Mouse (Mus musculus) limb, embryonic 14.5 days (tissue): ENCODE measurements around the gene Dgcr2. TPM values are rescaled to one million over a fixed set of nuclear protein-coding genes. Genes with fewer than 3 reads are reported as not detected.

Experiments used
- ATAC-seq: fragments of 200-750 bp; cut with Nextera tagmentation; 2 replicates; pipeline ENCODE4 v1.8.0; 2017; ENCODE audit warnings: low read depth, moderate number of reproducible peaks, moderate TSS enrichment; ENCODE audit not compliant: low FRiP score
- DNase-seq: peaks from one replicate; pipeline ENCODE4 v3.0.0-alpha.2; 2015; ENCODE audit warnings: low spot score
- H3K27ac ChIP-seq: fragments of 300-500 bp; sonication (generic); replicated peaks from 2 replicates; pipeline ENCODE4 v1.5.1; 2014; ENCODE audit warnings: low read depth, mild to moderate bottlenecking, low read length, moderate library complexity, mixed read lengths
- H3K27me3 ChIP-seq: fragments of 300-500 bp; sonication (generic); 2 replicates; pipeline ENCODE4 v1.6.1; 2014; ENCODE audit warnings: low read length, mixed read lengths; ENCODE audit not compliant: control insufficient read depth, insufficient read depth
- H3K36me3 ChIP-seq: fragments of 300-500 bp; sonication (generic); 2 replicates; pipeline ENCODE4 v1.6.1; 2014; ENCODE audit warnings: mild to moderate bottlenecking, low read length, moderate library complexity, mixed read lengths; ENCODE audit not compliant: control insufficient read depth, insufficient read depth
- H3K4me1 ChIP-seq: fragments of 300-500 bp; sonication (generic); 2 replicates; pipeline ENCODE4 v1.6.1; 2014; ENCODE audit warnings: antibody characterized with exemption, low read length, mixed read lengths; ENCODE audit not compliant: control insufficient read depth, insufficient read depth
- H3K4me2 ChIP-seq: fragments of 300-500 bp; sonication (generic); replicated peaks from 2 replicates; pipeline ENCODE4 v1.6.1; 2014; ENCODE audit warnings: low read depth, mild to moderate bottlenecking, low read length, moderate library complexity; ENCODE audit not compliant: severe bottlenecking
- H3K4me3 ChIP-seq: fragments of 300-500 bp; sonication (generic); replicated peaks from 2 replicates; pipeline ENCODE4 v1.5.1; 2014; ENCODE audit warnings: low read length
- H3K9ac ChIP-seq: fragments of 300-500 bp; sonication (generic); 2 replicates; pipeline ENCODE4 v1.6.1; 2014; ENCODE audit warnings: mild to moderate bottlenecking, low read depth, low read length, moderate library complexity; ENCODE audit not compliant: severe bottlenecking
- H3K9me3 ChIP-seq: fragments of 300-500 bp; sonication (generic); 2 replicates; pipeline ENCODE4 v1.6.1; 2016; ENCODE audit warnings: low read length; ENCODE audit not compliant: control insufficient read depth
- POLR2A ChIP-seq: fragments of 200-500 bp; IDR thresholded peaks from 2 replicates; pipeline ENCODE4 v1.8.0; 2012; ENCODE audit warnings: inconsistent platforms, mild to moderate bottlenecking, moderate library complexity, borderline replicate concordance; ENCODE audit not compliant: insufficient read depth, insufficient read length; ENCODE audit errors: extremely low read depth
- WGBS: fragments of 180-500 bp; shearing (Covaris S2); extraction: QIAGEN DNeasy Blood & Tissue Kit; methylation state at CpG from one replicate; pipeline ENCODE4 v1.1.7; 2014; 5-methylcytosine and 5-hydroxymethylcytosine counted together
- polyA plus RNA-seq, 2 experiments: library from polyadenylated mRNA; depleted of rRNA in 1 of 2; stranded (reverse) in 1 of 2; unstranded in 1 of 2; fragments of >200 nt; fragmentation: Nextera tagmentation in 1 of 2; extraction: Ambion mirVana in 1 of 2; gene quantifications; 2 replicates each; pipeline versions ENCODE4 v1.2.1 to v1.2.3; 2012 to 2014

The Dgcr2 gene
- polyA plus RNA-seq, 2 experiments = 90.2 to 116 TPM

- no peak overlapping the region for H3K9ac ChIP-seq
- DNase-seq = no peak
- H3K9me3 ChIP-seq = no peaks in the 10 kb centered on the region
- no peak overlapping the region for H3K4me2 ChIP-seq
- H3K36me3 ChIP-seq = peaks cover 74% of the 10 kb centered on the region
- H3K4me3 ChIP-seq = no peak overlapping the region
- H3K27ac ChIP-seq = no peak overlapping the region
- TF ChIP-seq POLR2A = no peak
- no peaks in the 10 kb centered on the region for H3K27me3 ChIP-seq
- no peaks in the 10 kb centered on the region for H3K4me1 ChIP-seq
- no peak for ATAC-seq
Measured at GRCm38 (mm10) chr16:17858592-17858991, 39.8 kb downstream of the Dgcr2 start.

GRCm38 (mm10) chr16:17857157-17857556, 41.2 kb downstream of the Dgcr2 start:
- DNase-seq = no peak
- Histone ChIP-seq H3K27me3 (no peaks in the 10 kb centered on the region), H3K9ac (no peak overlapping the region), H3K9me3 (no peaks in the 10 kb centered on the region), H3K36me3 (peaks cover 82% of the 10 kb centered on the region), H3K4me3 (no peak overlapping the region), H3K4me1 (no peaks in the 10 kb centered on the region), H3K4me2 (no peak overlapping the region), H3K27ac (no peak overlapping the region)
- no peak for TF ChIP-seq POLR2A
- WGBS = 89% methylated on average over 7 of the region's 7 CpGs
- no peak for ATAC-seq

GRCm38 (mm10) chr16:17853263-17853662, 45.1 kb downstream of the Dgcr2 start:
- DNase-seq = no peak
- Histone ChIP-seq H3K4me3 (no peak overlapping the region), H3K9me3 (no peaks in the 10 kb centered on the region), H3K27ac (no peak overlapping the region), H3K4me1 (no peaks in the 10 kb centered on the region), H3K4me2 (no peak overlapping the region), H3K9ac (no peak overlapping the region), H3K27me3 (no peaks in the 10 kb centered on the region), H3K36me3 (peaks cover 90% of the 10 kb centered on the region)
- no peak for TF ChIP-seq POLR2A
- 79% methylated on average over 2 of the region's 2 CpGs for WGBS
- no peak for ATAC-seq

- TF ChIP-seq POLR2A = no peak
- WGBS = 93% methylated on average over 1 of the region's 1 CpGs
- DNase-seq = no peak
- Histone ChIP-seq H3K4me3 (no peak overlapping the region), H3K27me3 (no peaks in the 10 kb centered on the region), H3K4me1 (no peaks in the 10 kb centered on the region), H3K4me2 (no peak overlapping the region), H3K27ac (no peak overlapping the region), H3K9me3 (no peaks in the 10 kb centered on the region), H3K9ac (no peak overlapping the region), H3K36me3 (peaks cover 90% of the 10 kb centered on the region)
- no peak for ATAC-seq
Measured at GRCm38 (mm10) chr16:17851860-17852259, 46.5 kb downstream of the Dgcr2 start.

- ATAC-seq = no peak
- no peak for DNase-seq
- Histone ChIP-seq H3K27ac (no peak overlapping the region), H3K4me2 (no peak overlapping the region), H3K4me1 (no peaks in the 10 kb centered on the region), H3K9ac (no peak overlapping the region), H3K27me3 (no peaks in the 10 kb centered on the region), H3K36me3 (peaks cover 90% of the 10 kb centered on the region), H3K9me3 (no peaks in the 10 kb centered on the region), H3K4me3 (no peak overlapping the region)
- WGBS = 95% methylated on average over 5 of the region's 5 CpGs
- no peak for TF ChIP-seq POLR2A
Measured at GRCm38 (mm10) chr16:17851331-17851730, 47.0 kb downstream of the Dgcr2 start.

- H3K9ac ChIP-seq = no peak overlapping the region
- no peak overlapping the region for H3K4me3 ChIP-seq
- peaks cover 91% of the 10 kb centered on the region for H3K36me3 ChIP-seq
- DNase-seq (no peak), ATAC-seq (no peak)
- H3K4me1 ChIP-seq = no peaks in the 10 kb centered on the region
- WGBS = 88% methylated on average over 6 of the region's 6 CpGs
- H3K9me3 ChIP-seq = no peaks in the 10 kb centered on the region
- H3K27me3 ChIP-seq = no peaks in the 10 kb centered on the region
- H3K27ac ChIP-seq = no peak overlapping the region
- H3K4me2 ChIP-seq = no peak overlapping the region
- no peak for TF ChIP-seq POLR2A
Measured at GRCm38 (mm10) chr16:17849486-17849885, 48.9 kb downstream of the Dgcr2 start.
